Mouse (Mus musculus) right cerebral cortex, postnatal 25 days (tissue): ENCODE measurements at regions not wholly inside any gene's neighbourhood (a gene's known extent, or its start where the extent isn't known, plus 50 kb on each side); places are given as distances from the start of the nearest gene placed in this dataset.

Experiments used
- DNase-seq: peaks from one replicate; pipeline ENCODE4 v3.0.0; 2022

GRCm38 (mm10) chr7:63313096-63313495 is 100.7 kb upstream of the Chrna7 start:
- no peak for DNase-seq

- peak; percentile 54 for DNase-seq
Observed at GRCm38 (mm10) chr7:63319594-63319993, 107.2 kb upstream of the Chrna7 start.

- no peak for DNase-seq
Observed at GRCm38 (mm10) chr7:63321171-63321570, 108.8 kb upstream of the Chrna7 start.

GRCm38 (mm10) chr7:63321951-63322710 is 109.8 kb upstream of the Chrna7 start:
- DNase-seq = peak; percentile 51

GRCm38 (mm10) chr7:63335146-63335545 is 109.4 kb upstream of the Otud7a start:
- DNase-seq = peak; percentile 24

DNA sequence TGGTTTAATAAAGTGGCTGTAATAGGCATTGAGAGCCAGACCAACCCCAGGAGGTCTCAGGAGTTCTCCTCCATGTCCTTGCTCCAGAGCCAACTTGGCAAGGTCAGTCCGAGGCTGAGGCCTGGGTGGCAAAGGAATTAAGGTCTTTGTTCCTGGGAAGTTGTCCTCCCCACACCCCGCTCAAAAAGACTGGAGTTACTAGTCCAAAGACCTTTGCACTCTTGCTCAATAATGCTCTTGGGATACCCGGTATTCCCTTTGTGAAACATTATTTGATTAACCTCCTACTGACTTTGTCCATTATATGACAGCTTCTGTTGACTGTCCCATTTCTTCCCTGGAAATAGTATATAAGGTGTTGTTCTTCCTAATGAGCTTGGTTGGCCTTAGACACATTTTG is 108.5 kb upstream of the Otud7a start:
- no peak for DNase-seq

GRCm38 (mm10) chr7:63341716-63342115 is 102.8 kb upstream of the Otud7a start:
- DNase-seq = no peak

DNA sequence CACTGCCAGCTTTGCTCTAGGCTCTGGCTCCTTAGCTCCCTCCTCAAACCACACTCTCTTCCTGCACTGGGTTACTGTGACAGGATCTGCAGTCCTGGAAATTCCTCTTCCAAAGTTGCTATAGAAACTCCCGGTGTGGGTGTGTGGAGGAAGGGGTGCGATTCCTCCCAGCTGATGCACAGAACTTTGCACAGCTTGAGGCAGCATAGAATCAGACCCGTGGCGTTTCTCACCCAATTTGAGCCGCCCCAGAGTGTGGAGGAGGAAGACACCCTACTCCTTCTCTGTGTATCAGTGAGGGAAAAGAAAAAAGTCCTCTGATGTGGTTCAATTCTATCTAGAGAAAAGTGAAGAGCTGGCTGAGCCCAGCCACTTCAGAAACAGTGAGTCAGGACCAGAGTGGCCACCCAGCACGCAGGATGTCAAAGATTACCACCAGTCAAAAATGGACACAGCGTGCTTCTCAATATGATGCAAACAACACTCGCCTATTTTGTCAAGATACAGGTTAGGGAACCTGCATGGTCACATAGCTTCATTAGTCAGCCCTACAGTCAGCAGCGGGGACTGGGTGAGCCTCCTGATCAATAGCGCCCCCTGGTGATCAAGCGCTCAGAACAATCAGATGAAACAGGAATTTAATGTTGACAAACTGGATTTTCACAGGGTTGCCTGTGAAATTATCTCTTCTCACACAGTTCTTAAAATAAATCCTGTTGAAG is 98.7 kb upstream of the Otud7a start:
- peak; percentile 85 for DNase-seq

DNA sequence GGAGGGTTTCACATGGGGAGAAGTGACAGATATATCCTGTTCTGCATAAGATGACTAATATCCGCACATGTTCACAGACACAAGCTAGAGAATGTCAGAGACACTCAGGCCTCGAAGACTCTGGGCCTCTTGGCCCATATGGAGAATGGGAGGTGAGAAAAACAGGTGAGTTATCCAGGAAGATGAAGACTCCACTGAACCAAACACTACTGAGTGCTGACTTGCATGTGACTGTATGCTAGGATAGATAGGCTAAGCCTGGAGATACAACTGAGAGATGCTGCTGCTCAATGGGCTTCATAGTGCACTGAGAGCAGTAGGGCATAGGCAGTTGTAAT is 98.2 kb upstream of the Otud7a start:
- DNase-seq = peak; percentile 24
